Mouse (Mus musculus): Measurements from ENCODE around the gene Nav2.

GRCm38 (mm10) chr7:49303600-49304411 lies 395.3 kb downstream of the Nav2 start:
- no peak for TF ChIP-seq POLR2A (IDR thresholded peaks at IDR 0.05; ENCODE audit: control insufficient read depth, extremely low read depth, insufficient read depth, low read length, poor library complexity)
- TF ChIP-seq CTCF (IDR thresholded peaks at IDR 0.05; ENCODE audit: borderline replicate concordance, control insufficient read depth, extremely low read depth, insufficient read depth, low read length, poor library complexity), result no peak
